In genomic region chr8:70618888-70619334, GRCm38 (mm10) we compare ENCODE assay signal across 9 mouse cellular contexts. TPM values are rescaled to one million over a fixed set of nuclear protein-coding genes. Genes with fewer than 3 reads are reported as not detected.
A peak's percentile ranks its signal among the peaks of the same experiment; 100 is the strongest.
DNase-seq lines count a peak whose midpoint lies in the region; ATAC-seq and TF ChIP-seq lines count a peak whose summit lies in the region.
"Had no signal": no experiment of that assay in that cellular context is flagged by ENCODE, and none has a peak within 500 bp of the region (broad histone marks: within the 10 kb centered on the region; RNA-seq: fewer than 3 reads in every experiment).

No protein-coding gene starts in this region.

- H3K9ac ChIP-seq in midbrain, embryonic 14.5 days (replicated peaks; ENCODE audit: low read length) = no peak overlapping the region
- H3K9ac ChIP-seq: limb, embryonic 12.5 days had no signal

- H3K4me3 ChIP-seq in gastrocnemius, adult 2 months = peak overlapping the region; percentile 33; the same call in 1 of the 2 replicates
- no peak overlapping the region for H3K4me3 ChIP-seq in midbrain, embryonic 14.5 days (replicated peaks; ENCODE audit: low read depth, low read length)
- H3K4me3 ChIP-seq: limb, embryonic 12.5 days had no signal

- H3K4me2 ChIP-seq in midbrain, embryonic 14.5 days (ENCODE audit: low read length) = no peak overlapping the region
- H3K4me2 ChIP-seq: limb, embryonic 12.5 days had no signal

- intact Hi-C loops in gastrocnemius, adult 2 months (cut with DNase I) = no loop called here

- TF ChIP-seq CTCF in gastrocnemius, adult 2 months (IDR thresholded peaks at IDR 0.05) = no peak

- no peak overlapping the region for H3K27ac ChIP-seq in gastrocnemius, adult 2 months
- H3K27ac ChIP-seq in midbrain, embryonic 14.5 days (replicated peaks; ENCODE audit: low read depth, low read length) = no peak overlapping the region

- no peaks in the 10 kb centered on the region for H3K27me3 ChIP-seq in midbrain, embryonic 14.5 days (ENCODE audit: control insufficient read depth, insufficient read depth, low read length)

- WGBS in midbrain, embryonic 14.5 days = 21% methylated on average over 9 of the region's 9 CpGs

- ATAC-seq in midbrain, embryonic 14.5 days (ENCODE audit: low FRiP score, low TSS enrichment) = no peak
- ATAC-seq in frontal cortex, adult (ENCODE audit: low TSS enrichment) = no peak

- H3K4me1 ChIP-seq in midbrain, embryonic 14.5 days (ENCODE audit: control insufficient read depth, insufficient read depth, low read length) = no peaks in the 10 kb centered on the region

- H3K36me3 ChIP-seq in midbrain, embryonic 14.5 days (ENCODE audit: control insufficient read depth, insufficient read depth, low read length) = no peaks in the 10 kb centered on the region
- H3K36me3 ChIP-seq: limb, embryonic 12.5 days had no signal

- DNase-seq in gastrocnemius, adult 2 months = no peak
- DNase-seq in gastrocnemius, postnatal 25 days = no peak
- DNase-seq in CD4-positive, CD25-positive, alpha-beta regulatory T cell, adult 2 months (ENCODE audit: low read depth, low spot score) = peak; percentile 66
- peak; percentile 48 for DNase-seq in embryo, embryonic 10 days (ENCODE audit: low spot score)
- peak; percentile 31 to 73 for DNase-seq in kidney, postnatal 25 days
- DNase-seq in midbrain, embryonic 14.5 days = peak; percentile 31
- no peak for DNase-seq in urinary bladder, postnatal 14 days (ENCODE audit: low spot score)

- no peaks in the 10 kb centered on the region for H3K9me3 ChIP-seq in midbrain, embryonic 14.5 days (ENCODE audit: control insufficient read depth, low read length)
- H3K9me3 ChIP-seq: limb, embryonic 12.5 days had no signal

RNA-seq across cellular contexts. Expression of gene Lrrc25, which starts 3.0 kb away (rescaled TPM):
- total RNA-seq in gastrocnemius, adult 2 months (2021) = under 1 TPM; 0.42 to 0.48 TPM
- total RNA-seq in gastrocnemius, postnatal 25 days (2021) = under 1 TPM; 0.54 to 0.56 TPM
- 0.34 and 1.1 TPM in 2 replicates for polyA plus RNA-seq in midbrain, embryonic 14.5 days (2014; fragmentation: Nextera tagmentation; extraction: Ambion mirVana)

RNA-seq across cellular contexts. Expression of gene Ssbp4, which starts 10.2 kb away (rescaled TPM):
- total RNA-seq in gastrocnemius, adult 2 months (2021) = 10 to 100 TPM in 1 of 2 experiments, 1 to 10 TPM in 1; 9.2 to 14.4 TPM
- 10 to 100 TPM; 15.4 to 20.0 TPM for total RNA-seq in gastrocnemius, postnatal 25 days (2021)
- 172 and 213 TPM in 2 replicates for polyA plus RNA-seq in midbrain, embryonic 14.5 days (2014; fragmentation: Nextera tagmentation; extraction: Ambion mirVana)

RNA-seq across cellular contexts. Expression of gene Gdf15, which starts 13.3 kb away (rescaled TPM):
- under 1 TPM in 1 of 2 experiments, not detected in 1; 0.28 TPM for total RNA-seq in gastrocnemius, adult 2 months (2021)
- under 1 TPM in 1 of 2 experiments, not detected in 1; 0.33 TPM for total RNA-seq in gastrocnemius, postnatal 25 days (2021)
- polyA plus RNA-seq in midbrain, embryonic 14.5 days (2014; fragmentation: Nextera tagmentation; extraction: Ambion mirVana) = 0.16 and 0.20 TPM in 2 replicates

RNA-seq across cellular contexts. Expression of gene Isyna1, which starts 24.7 kb away (rescaled TPM):
- total RNA-seq in gastrocnemius, adult 2 months (2021) = 1 to 10 TPM; 3.2 to 4.3 TPM
- total RNA-seq in gastrocnemius, postnatal 25 days (2021) = 10 to 100 TPM in 1 of 2 experiments, 1 to 10 TPM in 1; 4.7 to 10.3 TPM
- 91.9 and 101 TPM in 2 replicates for polyA plus RNA-seq in midbrain, embryonic 14.5 days (2014; fragmentation: Nextera tagmentation; extraction: Ambion mirVana)

RNA-seq across cellular contexts. Expression of gene Pgpep1, which starts 41.3 kb away (rescaled TPM):
- total RNA-seq in gastrocnemius, adult 2 months (2021) = 10 to 100 TPM in 1 of 2 experiments, 1 to 10 TPM in 1; 9.3 to 22.5 TPM
- 10 to 100 TPM; 18.6 to 22.6 TPM for total RNA-seq in gastrocnemius, postnatal 25 days (2021)
- polyA plus RNA-seq in midbrain, embryonic 14.5 days (2014; fragmentation: Nextera tagmentation; extraction: Ambion mirVana) = 86.9 and 95.8 TPM in 2 replicates

Comparison
In these comparisons a context has a peak if more than half of its experiments do, and no peak if none do; other contexts are left out.
1. DNase-seq: peak in CD4-positive, CD25-positive, alpha-beta regulatory T cell, adult 2 months (single experiment), embryo, embryonic 10 days (single experiment), kidney, postnatal 25 days (2 of 2) and midbrain, embryonic 14.5 days (single experiment); none in gastrocnemius, adult 2 months (single experiment), gastrocnemius, postnatal 25 days (single experiment) and urinary bladder, postnatal 14 days (single experiment).